Comparison of ENCODE assay signal across 12 mouse cellular contexts in genomic region chr1:90268131-90268691, GRCm38 (mm10).
DNase-seq lines count a peak whose midpoint lies in the region; ATAC-seq lines count a peak whose summit lies in the region.
"Had no signal": no experiment of that assay in that cellular context is flagged by ENCODE, and none has a peak within 500 bp of the region (broad histone marks: within the 10 kb centered on the region; RNA-seq: fewer than 3 reads in every experiment).

No protein-coding gene starts in this region.

- DNase-seq in embryonic facial prominence, embryonic 10.5 days (ENCODE audit: low spot score): peak; percentile 33
- peak; percentile 55 for DNase-seq in kidney, adult 18-20 months
- DNase-seq in midbrain, embryonic 10.5 days (ENCODE audit: low spot score): no peak
- no peak for DNase-seq in MN1 (ENCODE audit: low spot score)
- no peak for DNase-seq in right cerebral cortex, postnatal 36 days (ENCODE audit: low spot score in 2 of 2)
- no peak for DNase-seq in heart, postnatal 25 days (ENCODE audit: low spot score)
- DNase-seq: thymus, postnatal 4 days had no signal

- H3K9me3 ChIP-seq in embryonic facial prominence, embryonic 10.5 days: no peaks in the 10 kb centered on the region
- no peaks in the 10 kb centered on the region for H3K9me3 ChIP-seq in forebrain, embryonic 16.5 days (ENCODE audit: control insufficient read depth, low read length)
- no peaks in the 10 kb centered on the region for H3K9me3 ChIP-seq in midbrain, embryonic 10.5 days (replicated peaks)
- H3K9me3 ChIP-seq: heart, embryonic 15.5 days had no signal

- intact Hi-C loops in heart, postnatal 25 days (cut with DNase I): no loop called here

- H3K36me3 ChIP-seq in embryonic facial prominence, embryonic 10.5 days (replicated peaks): no peaks in the 10 kb centered on the region
- H3K36me3 ChIP-seq in forebrain, embryonic 16.5 days (ENCODE audit: control insufficient read depth, insufficient read depth): no peaks in the 10 kb centered on the region
- no peaks in the 10 kb centered on the region for H3K36me3 ChIP-seq in midbrain, embryonic 10.5 days
- H3K36me3 ChIP-seq: G1E; heart, embryonic 15.5 days had no signal

- H3K9ac ChIP-seq in forebrain, embryonic 16.5 days (replicated peaks; ENCODE audit: low read depth, low read length): no peak overlapping the region
- H3K9ac ChIP-seq: heart, embryonic 15.5 days had no signal

- peak; percentile 59; the same call in 1 of the 2 replicates for ATAC-seq in forebrain, embryonic 16.5 days
- no peak for ATAC-seq in erythroid progenitor cell, adult 5-6 weeks (replicated peaks; ENCODE audit: low FRiP score, poor library complexity, severe bottlenecking)

- peaks cover 19% of the 10 kb centered on the region for H3K4me1 ChIP-seq in embryonic facial prominence, embryonic 10.5 days
- H3K4me1 ChIP-seq in forebrain, embryonic 16.5 days (replicated peaks; ENCODE audit: control insufficient read depth, insufficient read depth, low read length): peaks cover 6% of the 10 kb centered on the region
- H3K4me1 ChIP-seq in midbrain, embryonic 10.5 days: 0 out of 2 replicates have a peak, but pooled peaks cover 2% of the 10 kb centered on the region
- H3K4me1 ChIP-seq: megakaryocyte, embryonic 14.5 days had no signal

- no peak overlapping the region for H3K4me2 ChIP-seq in forebrain, embryonic 16.5 days (ENCODE audit: low read length)
- H3K4me2 ChIP-seq: heart, embryonic 15.5 days had no signal

- 57% methylated on average over 17 of the region's 17 CpGs for WGBS in embryonic facial prominence, embryonic 10.5 days
- WGBS in forebrain, embryonic 16.5 days: 39% methylated on average over 17 of the region's 17 CpGs
- WGBS in midbrain, embryonic 10.5 days: 82% methylated on average over 17 of the region's 17 CpGs

- peak overlapping the region; percentile 60 for H3K27ac ChIP-seq in embryonic facial prominence, embryonic 10.5 days (replicated peaks)
- no peak overlapping the region for H3K27ac ChIP-seq in forebrain, embryonic 16.5 days (ENCODE audit: low read length)
- H3K27ac ChIP-seq in midbrain, embryonic 10.5 days (replicated peaks): 0 out of 2 replicates have a peak overlapping the region, but pooled peaks have one; percentile 13
- H3K27ac ChIP-seq: heart, embryonic 15.5 days had no signal

- peaks cover 20% of the 10 kb centered on the region for H3K27me3 ChIP-seq in embryonic facial prominence, embryonic 10.5 days (replicated peaks; ENCODE audit: low read depth, poor library complexity, severe bottlenecking)
- H3K27me3 ChIP-seq in forebrain, embryonic 16.5 days (replicated peaks; ENCODE audit: control insufficient read depth, insufficient read depth, low read length): no peaks in the 10 kb centered on the region
- H3K27me3 ChIP-seq in midbrain, embryonic 10.5 days (ENCODE audit: low read depth, poor library complexity, severe bottlenecking): 0 out of 2 replicates have a peak, but pooled peaks cover 6% of the 10 kb centered on the region
- H3K27me3 ChIP-seq: megakaryocyte, embryonic 14.5 days had no signal

- no peak overlapping the region for H3K4me3 ChIP-seq in embryonic facial prominence, embryonic 10.5 days
- H3K4me3 ChIP-seq in forebrain, embryonic 16.5 days (replicated peaks; ENCODE audit: low read length): no peak overlapping the region
- H3K4me3 ChIP-seq in midbrain, embryonic 10.5 days: no peak overlapping the region
- H3K4me3 ChIP-seq: heart, embryonic 15.5 days; megakaryocyte, embryonic 14.5 days had no signal

Comparison
In these comparisons a context has a peak if more than half of its experiments do, and no peak if none do; other contexts are left out.
1. DNase-seq: peak in embryonic facial prominence, embryonic 10.5 days (single experiment) and kidney, adult 18-20 months (single experiment); none in midbrain, embryonic 10.5 days (single experiment), MN1 (single experiment), right cerebral cortex, postnatal 36 days (0 of 2) and heart, postnatal 25 days (single experiment).